Mouse (Mus musculus) MEL (cell line): ENCODE results near the gene Kcnip2.
"Not testable (repeated sequence)": the region's sequence is repeated elsewhere in the genome, so short reads cannot be mapped to it uniquely, and the experiment has no call there.

Experiments
- BHLHE40 ChIP-seq: IDR thresholded peaks from 2 replicates; pipeline ENCODE4 v1.6.1; 2012; ENCODE audit warnings: low read depth, mild to moderate bottlenecking, inconsistent platforms, low read length, improper control_type of control experiment, borderline replicate concordance
- CTCF ChIP-seq, 3 experiments: IDR thresholded peaks in 2 of 3; conservative IDR thresholded peaks in 1 of 3; 2 replicates each; pipeline ENCODE4 v1.5.1; 2011 to 2012; ENCODE audit warnings: low read length in 3 of 3, low read depth in 2 of 3, mild to moderate bottlenecking in 2 of 3, improper control_type of control experiment in 1 of 3, inconsistent platforms in 1 of 3, mixed read lengths in 1 of 3, moderate library complexity in 1 of 3; ENCODE audit not compliant: control insufficient read depth in 1 of 3, insufficient read depth in 1 of 3, poor library complexity in 1 of 3, severe bottlenecking in 1 of 3
- E2F4 ChIP-seq: IDR thresholded peaks from 2 replicates; pipeline ENCODE4 v1.6.1; 2011; ENCODE audit warnings: low read depth, low read length, improper control_type of control experiment, borderline replicate concordance
- EP300 ChIP-seq, 2 experiments: IDR thresholded peaks; 2 replicates each; pipeline ENCODE4 v1.6.1; 2011; ENCODE audit warnings: improper control_type of control experiment in 2 of 2, low read length in 2 of 2, low read depth in 1 of 2, mild to moderate bottlenecking in 1 of 2
- HCFC1 ChIP-seq: IDR thresholded peaks from 2 replicates; pipeline ENCODE4 v1.6.1; 2012; ENCODE audit warnings: low read depth, mild to moderate bottlenecking, inconsistent platforms, low read length, improper control_type of control experiment, moderate library complexity
- MYC ChIP-seq: IDR thresholded peaks from 2 replicates; pipeline ENCODE4 v1.6.1; 2011; ENCODE audit warnings: low read depth, mild to moderate bottlenecking, low read length, improper control_type of control experiment, moderate library complexity
- POLR2AphosphoS5 ChIP-seq: IDR thresholded peaks from 2 replicates; pipeline ENCODE4 v1.6.1; 2012; ENCODE audit warnings: low read depth, borderline replicate concordance, mild to moderate bottlenecking, inconsistent platforms, low read length, moderate library complexity, mixed read lengths
- SMC3 ChIP-seq: IDR thresholded peaks from 2 replicates; pipeline ENCODE4 v1.6.1; 2011; ENCODE audit warnings: low read depth, low read length, improper control_type of control experiment
- USF1 ChIP-seq: IDR thresholded peaks from 2 replicates; pipeline ENCODE4 v1.6.1; 2014; ENCODE audit warnings: low read depth, mild to moderate bottlenecking, inconsistent platforms, low read length, improper control_type of control experiment, moderate library complexity
- ZMIZ1 ChIP-seq: IDR thresholded peaks from 2 replicates; pipeline ENCODE4 v1.6.1; 2012; ENCODE audit warnings: low read depth, mild to moderate bottlenecking, inconsistent platforms, low read length, improper control_type of control experiment, moderate library complexity

DNA sequence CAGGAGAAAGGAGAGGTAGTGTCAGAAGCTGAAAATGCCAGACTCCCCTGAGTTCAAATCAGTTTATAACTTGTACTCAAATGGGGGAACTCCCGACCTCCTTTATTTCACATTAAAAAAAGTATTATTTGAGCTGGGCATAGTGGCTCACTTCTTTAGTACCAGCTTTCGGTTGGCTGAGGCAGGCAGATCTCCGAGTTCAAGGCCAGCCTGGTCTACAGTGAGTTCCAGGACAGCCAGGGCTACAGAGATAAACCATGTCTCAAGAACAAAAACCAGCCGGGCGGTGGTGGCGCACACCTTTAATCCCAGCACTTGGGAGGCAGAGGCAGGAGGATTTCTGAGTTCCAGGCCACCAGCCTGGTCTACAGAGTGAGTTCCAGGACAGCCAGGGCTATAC, 10.0 kb downstream of the Kcnip2 start:
- not testable (repeated sequence) for TF ChIP-seq EP300 (IDR thresholded peaks at IDR 0.05; ENCODE audit: low read depth in 1 of 2, low read length in 2 of 2); ZMIZ1; HCFC1; CTCF (IDR thresholded peaks at IDR 0.05 in 2 of 3, conservative IDR thresholded peaks at IDR 0.05 in 1 of 3; ENCODE audit: control insufficient read depth in 1 of 3, insufficient read depth in 1 of 3, low read depth in 2 of 3, low read length in 3 of 3, poor library complexity in 1 of 3, severe bottlenecking in 1 of 3); MYC; POLR2AphosphoS5; BHLHE40; E2F4; SMC3; USF1
